Mouse (Mus musculus): ENCODE results near the gene Abcb7. TPM values are rescaled to one million over a fixed set of nuclear protein-coding genes. Genes with fewer than 3 reads are reported as not detected.
"Not testable (repeated sequence)": the region's sequence is repeated elsewhere in the genome, so short reads cannot be mapped to it uniquely, and the experiment has no call there.

Gene Abcb7
- polyA plus RNA-seq, 1 experiment from 2014 or later, result 8.4 TPM

GRCm38 (mm10) chrX:104348146-104348545 lies 65.5 kb downstream of the Abcb7 start:
- not testable (repeated sequence) for H3K4me3 ChIP-seq; H3K9me3 ChIP-seq; ATAC-seq (ENCODE audit: insufficient number of reproducible peaks, insufficient read depth, low FRiP score, low TSS enrichment); H3K4me2 ChIP-seq (replicated peaks); H3K9ac ChIP-seq; H3K4me1 ChIP-seq; H3K27me3 ChIP-seq; H3K36me3 ChIP-seq; H3K27ac ChIP-seq
- 85% methylated on average over 31 of the region's 31 CpGs for WGBS

- Histone ChIP-seq H3K4me3 (no peak overlapping the region), H3K27me3 (no peaks in the 10 kb centered on the region), H3K36me3 (no peaks in the 10 kb centered on the region), H3K4me2 (replicated peaks) (no peak overlapping the region), H3K9ac (no peak overlapping the region), H3K9me3 (no peaks in the 10 kb centered on the region), H3K27ac (no peak overlapping the region), H3K4me1 (no peaks in the 10 kb centered on the region)
- no peak for ATAC-seq (ENCODE audit: insufficient number of reproducible peaks, insufficient read depth, low FRiP score, low TSS enrichment)
Measured at GRCm38 (mm10) chrX:104291721-104292120, 121.9 kb downstream of the Abcb7 start.

GRCm38 (mm10) chrX:104279828-104280227 lies 133.8 kb downstream of the Abcb7 start:
- Histone ChIP-seq H3K9ac (no peak overlapping the region), H3K4me1 (no peaks in the 10 kb centered on the region), H3K27me3 (no peaks in the 10 kb centered on the region), H3K4me3 (no peak overlapping the region), H3K4me2 (replicated peaks) (no peak overlapping the region), H3K36me3 (no peaks in the 10 kb centered on the region), H3K9me3 (no peaks in the 10 kb centered on the region), H3K27ac (peak overlapping the region; percentile 54; the same call in 1 of the 2 replicates)
- 63% methylated on average over 1 of the region's 1 CpGs for WGBS
- no peak for ATAC-seq (ENCODE audit: insufficient number of reproducible peaks, insufficient read depth, low FRiP score, low TSS enrichment)

GRCm38 (mm10) chrX:104264371-104264770 lies 149.3 kb downstream of the Abcb7 start:
- WGBS, result 80% methylated on average over 2 of the region's 2 CpGs
- ATAC-seq (ENCODE audit: insufficient number of reproducible peaks, insufficient read depth, low FRiP score, low TSS enrichment), result no peak

GRCm38 (mm10) chrX:104262468-104262867 lies 151.2 kb downstream of the Abcb7 start:
- H3K4me1 ChIP-seq, result no peaks in the 10 kb centered on the region
- H3K9ac ChIP-seq, result no peak overlapping the region
- no peaks in the 10 kb centered on the region for H3K36me3 ChIP-seq
- no peak for ATAC-seq (ENCODE audit: insufficient number of reproducible peaks, insufficient read depth, low FRiP score, low TSS enrichment)
- H3K27me3 ChIP-seq, result no peaks in the 10 kb centered on the region
- no peak overlapping the region for H3K4me3 ChIP-seq
- no peaks in the 10 kb centered on the region for H3K9me3 ChIP-seq
- H3K4me2 ChIP-seq (replicated peaks), result no peak overlapping the region
- 85% methylated on average over 1 of the region's 1 CpGs for WGBS
- H3K27ac ChIP-seq, result no peak overlapping the region

More at GRCm38 (mm10) chrX:104264371-104264770, 149.3 kb downstream of the Abcb7 start:
- Histone ChIP-seq H3K27me3 (no peaks in the 10 kb centered on the region), H3K4me3 (no peak overlapping the region), H3K36me3 (no peaks in the 10 kb centered on the region), H3K4me2 (replicated peaks) (no peak overlapping the region), H3K27ac (no peak overlapping the region), H3K9ac (no peak overlapping the region), H3K4me1 (no peaks in the 10 kb centered on the region), H3K9me3 (no peaks in the 10 kb centered on the region)

- Histone ChIP-seq H3K27me3 (no peaks in the 10 kb centered on the region), H3K36me3 (no peaks in the 10 kb centered on the region), H3K27ac (no peak overlapping the region), H3K9me3 (no peaks in the 10 kb centered on the region), H3K4me1 (no peaks in the 10 kb centered on the region), H3K4me2 (replicated peaks) (no peak overlapping the region), H3K9ac (no peak overlapping the region), H3K4me3 (no peak overlapping the region)
- no peak for ATAC-seq (ENCODE audit: insufficient number of reproducible peaks, insufficient read depth, low FRiP score, low TSS enrichment)
- WGBS, result 35% methylated on average over 1 of the region's 1 CpGs
Measured at GRCm38 (mm10) chrX:104256561-104256960, 157.1 kb downstream of the Abcb7 start.

Other genes with a start within 250 kb of the Abcb7 start
- 2.8 and 3.0 TPM in 2 replicates for gene Nexmif, start 212.7 kb downstream of the Abcb7 start, polyA plus RNA-seq (2016; fragmentation: Nextera tagmentation; extraction: Ambion mirVana)
- gene Uprt, start 69.0 kb upstream of the Abcb7 start, polyA plus RNA-seq (2016; fragmentation: Nextera tagmentation; extraction: Ambion mirVana), result 1.5 and 1.7 TPM in 2 replicates

Measured in embryonic facial prominence, embryonic 12.5 days (tissue).